In genomic region chr8:86588338-86588737, GRCm38 (mm10) we compare ENCODE assay signal across 23 mouse cellular contexts. TPM values are rescaled to one million over a fixed set of nuclear protein-coding genes. Genes with fewer than 3 reads are reported as not detected.
DNase-seq lines count a peak whose midpoint lies in the region; ATAC-seq and TF ChIP-seq lines count a peak whose summit lies in the region.
"Had no signal": no experiment of that assay in that cellular context is flagged by ENCODE, and none has a peak within 500 bp of the region (broad histone marks: within the 10 kb centered on the region; RNA-seq: fewer than 3 reads in every experiment).

No protein-coding gene starts in this region.

- no peak overlapping the region for H3K4me2 ChIP-seq in liver, postnatal 0 days (ENCODE audit: low read depth, low read length)
- no peak overlapping the region for H3K4me2 ChIP-seq in liver, embryonic 12.5 days
- H3K4me2 ChIP-seq: embryonic facial prominence, embryonic 13.5 days; embryonic facial prominence, embryonic 15.5 days; forebrain, embryonic 12.5 days had no signal

- no peak overlapping the region for H3K9ac ChIP-seq in liver, postnatal 0 days (replicated peaks)
- H3K9ac ChIP-seq in liver, embryonic 12.5 days = no peak overlapping the region
- H3K9ac ChIP-seq: embryonic facial prominence, embryonic 13.5 days; embryonic facial prominence, embryonic 15.5 days; forebrain, embryonic 12.5 days had no signal

- intact Hi-C loops in heart, postnatal 14 days (cut with DNase I) = loop anchor here (5.0 to 10.0 kb wide), 3 partner anchors 319 to 1134 kb away; no protein-coding TSS in a partner anchor

- no peak overlapping the region for H3K27ac ChIP-seq in liver, postnatal 0 days (ENCODE audit: low read depth)
- H3K27ac ChIP-seq in liver, embryonic 12.5 days = no peak overlapping the region
- H3K27ac ChIP-seq: embryonic facial prominence, embryonic 13.5 days; embryonic facial prominence, embryonic 15.5 days; forebrain, embryonic 10.5 days; forebrain, embryonic 12.5 days had no signal

- 71% methylated on average over 5 of the region's 5 CpGs for WGBS in liver, postnatal 0 days (ENCODE audit: insufficient replicate concordance)
- WGBS in liver, embryonic 12.5 days (ENCODE audit: insufficient replicate concordance) = 79% methylated on average over 5 of the region's 5 CpGs

- H3K36me3 ChIP-seq in liver, postnatal 0 days (replicated peaks; ENCODE audit: insufficient read depth, low read length) = no peaks in the 10 kb centered on the region
- H3K36me3 ChIP-seq in liver, embryonic 12.5 days = no peaks in the 10 kb centered on the region
- H3K36me3 ChIP-seq: embryonic facial prominence, embryonic 13.5 days; embryonic facial prominence, embryonic 15.5 days; forebrain, embryonic 10.5 days; forebrain, embryonic 12.5 days had no signal

- peak; percentile 8 for DNase-seq in cerebellum, adult 9-10 months
- DNase-seq in cerebellum, adult 8-10 months = no peak
- peak; percentile 66 for DNase-seq in heart, adult 11 months
- no peak for DNase-seq in heart, postnatal 14 days
- no peak for DNase-seq in liver, postnatal 0 days
- DNase-seq: adrenal gland, adult 2 months; adrenal gland, postnatal 10 days; adrenal gland, postnatal 25 days; cerebellum, adult 18-20 months; cerebellum, postnatal 36 days; embryo, embryonic 11 days had no signal

- TF ChIP-seq EP300 in liver, postnatal 0 days (IDR thresholded peaks at IDR 0.05; ENCODE audit: low read depth) = no peak

- H3K4me3 ChIP-seq in liver, postnatal 0 days (ENCODE audit: low read depth, low read length) = no peak overlapping the region
- no peak overlapping the region for H3K4me3 ChIP-seq in liver, embryonic 12.5 days
- H3K4me3 ChIP-seq: embryonic facial prominence, embryonic 13.5 days; embryonic facial prominence, embryonic 15.5 days; erythroblast, embryonic 14.5 days; forebrain, embryonic 10.5 days; forebrain, embryonic 12.5 days had no signal

- ATAC-seq in liver, postnatal 0 days = peak; percentile 60
- ATAC-seq in liver, embryonic 12.5 days = no peak
- ATAC-seq: forebrain, embryonic 14.5 days; forebrain, embryonic 16.5 days had no signal

- no peaks in the 10 kb centered on the region for H3K27me3 ChIP-seq in liver, postnatal 0 days (ENCODE audit: insufficient read depth, low read length)
- no peaks in the 10 kb centered on the region for H3K27me3 ChIP-seq in liver, embryonic 12.5 days (replicated peaks)
- H3K27me3 ChIP-seq: embryonic facial prominence, embryonic 13.5 days; embryonic facial prominence, embryonic 15.5 days; forebrain, embryonic 12.5 days had no signal

- 0 out of 2 replicates have a peak, but pooled peaks have one; percentile 12 for TF ChIP-seq CTCF in liver, postnatal 0 days (IDR thresholded peaks at IDR 0.05; ENCODE audit: low read depth)

- H3K4me1 ChIP-seq in liver, postnatal 0 days (ENCODE audit: insufficient read depth) = peaks cover 3% of the 10 kb centered on the region
- H3K4me1 ChIP-seq in liver, embryonic 12.5 days = peaks cover 4% of the 10 kb centered on the region
- H3K4me1 ChIP-seq: forebrain, embryonic 12.5 days had no signal

- H3K9me3 ChIP-seq in liver, postnatal 0 days (ENCODE audit: low read length) = no peaks in the 10 kb centered on the region
- no peaks in the 10 kb centered on the region for H3K9me3 ChIP-seq in liver, embryonic 12.5 days (replicated peaks)
- H3K9me3 ChIP-seq: embryonic facial prominence, embryonic 13.5 days; embryonic facial prominence, embryonic 15.5 days; forebrain, embryonic 10.5 days; forebrain, embryonic 12.5 days had no signal

RNA-seq across cellular contexts. Expression of gene Abcc12, which starts 7.9 kb away (rescaled TPM):
- total RNA-seq in heart, postnatal 14 days (2021) = under 1 TPM in 1 of 2 experiments, not detected in 1; 0.10 TPM
- not detected in 2 replicates for polyA plus RNA-seq in liver, postnatal 0 days (2015; fragmentation: Nextera tagmentation; extraction: Ambion mirVana)
- not detected in 2 replicates for polyA plus RNA-seq in liver, embryonic 12.5 days (2016; fragmentation: Nextera tagmentation; extraction: Ambion mirVana)
- total RNA-seq: adrenal gland, adult 2 months; adrenal gland, postnatal 25 days; common myeloid progenitor, adult 5-6 weeks; MEL had no signal
- polyA plus RNA-seq: C2C12; embryonic facial prominence, embryonic 11.5 days; erythroblast, embryonic 14.5 days; forebrain, embryonic 10.5 days; forebrain, embryonic 12.5 days had no signal

RNA-seq across cellular contexts. Expression of gene Lonp2, which starts 35.5 kb away (rescaled TPM):
- 10 to 100 TPM; 60.2 to 62.4 TPM for total RNA-seq in heart, postnatal 14 days (2021)
- polyA plus RNA-seq in liver, postnatal 0 days (2015; fragmentation: Nextera tagmentation; extraction: Ambion mirVana) = 76.2 and 77.8 TPM in 2 replicates
- polyA plus RNA-seq in liver, embryonic 12.5 days (2016; fragmentation: Nextera tagmentation; extraction: Ambion mirVana) = 40.1 and 42.8 TPM in 2 replicates

Comparison
In these comparisons a context has a peak if more than half of its experiments do, and no peak if none do; other contexts are left out.
1. DNase-seq: peak in cerebellum, adult 9-10 months (single experiment) and heart, adult 11 months (single experiment); none in cerebellum, adult 8-10 months (single experiment), heart, postnatal 14 days (0 of 2) and liver, postnatal 0 days (single experiment).